Mouse (Mus musculus) CH12F3 (cell line): Measurements from ENCODE around the gene Hist1h2bf.

Experiments used
- in situ Hi-C: fragments of 300-500 bp; cut with MboI; formaldehyde crosslinking; loops from 2 replicates; pipeline ENCODE4 v1.14.3; 2020; ENCODE audit warnings: low sequenced_read_pairs

Gene Hist1h2bf

DNA sequence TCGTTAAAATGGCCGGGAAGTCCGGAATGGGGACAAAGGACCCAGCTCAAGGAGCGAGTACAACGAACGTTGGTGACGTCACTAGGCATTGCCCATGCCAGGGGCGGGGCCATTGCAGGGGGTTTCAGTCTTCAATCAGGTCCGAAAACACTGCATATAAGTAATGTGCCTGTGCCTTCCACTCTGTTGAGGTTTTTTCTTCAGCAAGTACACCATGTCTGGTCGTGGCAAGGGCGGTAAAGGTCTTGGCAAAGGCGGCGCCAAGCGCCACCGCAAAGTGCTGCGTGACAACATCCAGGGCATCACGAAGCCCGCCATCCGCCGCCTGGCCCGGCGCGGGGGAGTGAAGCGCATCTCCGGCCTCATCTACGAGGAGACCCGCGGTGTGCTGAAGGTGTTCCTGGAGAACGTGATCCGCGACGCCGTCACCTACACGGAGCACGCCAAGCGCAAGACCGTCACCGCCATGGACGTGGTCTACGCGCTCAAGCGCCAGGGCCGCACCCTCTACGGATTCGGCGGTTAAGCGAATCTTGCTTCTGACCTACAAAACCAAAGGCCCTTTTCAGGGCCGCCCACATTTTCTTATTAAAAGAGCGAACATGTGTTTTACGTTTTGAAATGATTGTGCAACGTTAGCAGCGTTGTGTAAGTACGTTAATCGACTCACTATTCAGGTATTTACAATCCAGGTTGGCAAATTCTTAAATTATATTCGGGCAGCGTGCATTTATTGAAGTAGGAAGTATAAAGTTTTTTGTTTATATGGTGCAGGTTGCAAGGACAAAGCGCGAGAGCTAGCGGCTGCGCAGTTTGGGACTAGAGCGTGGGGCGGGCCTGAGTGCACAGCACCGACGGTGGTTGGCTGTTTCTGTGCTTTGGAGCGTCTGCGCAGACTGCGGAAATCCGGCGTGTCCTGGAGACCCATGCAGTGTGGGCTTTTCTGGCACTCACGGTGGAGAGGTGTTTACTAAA lies 42.8 kb downstream of the Hist1h2bf start, which contains the start of gene Hist1h4h:
Gene Hist1h4h (plus strand): TSS at position 150 of the 975 bp plus-strand sequence.
- in situ Hi-C loops, result no loop called here

DNA sequence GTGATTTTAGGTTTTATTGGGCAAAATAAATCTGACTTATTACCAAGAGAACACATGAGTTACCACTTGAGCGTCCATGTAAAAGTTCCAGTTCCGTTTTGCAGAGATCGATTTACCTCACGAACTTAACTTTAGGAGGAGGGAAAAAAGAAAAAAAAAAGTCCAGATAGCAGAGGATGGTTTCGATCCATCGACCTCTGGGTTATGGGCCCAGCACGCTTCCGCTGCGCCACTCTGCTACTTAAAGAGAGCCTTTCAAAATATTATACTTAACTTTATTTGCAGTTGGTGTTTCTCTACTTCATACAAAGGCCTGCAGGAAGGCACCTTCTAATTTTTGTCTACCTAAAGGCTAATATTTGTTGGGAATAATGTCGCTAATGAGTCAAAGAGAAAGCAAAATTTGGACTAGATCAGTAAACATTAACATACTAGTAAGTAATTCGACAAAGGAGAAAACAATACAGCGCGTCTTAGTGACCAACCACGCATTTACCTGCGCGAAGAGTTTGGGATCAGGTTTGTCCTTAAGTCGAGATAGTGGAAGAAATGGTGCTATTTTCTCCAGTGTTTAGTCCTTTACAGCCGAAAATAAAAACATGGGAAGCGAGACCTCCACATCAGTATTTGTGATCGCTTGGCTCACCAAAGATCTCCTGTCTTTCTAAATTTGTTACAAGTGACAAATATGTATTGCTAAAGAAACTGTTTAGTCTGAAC lies 43.7 kb downstream of the Hist1h2bf start:
- in situ Hi-C loops, result no loop called here

DNA sequence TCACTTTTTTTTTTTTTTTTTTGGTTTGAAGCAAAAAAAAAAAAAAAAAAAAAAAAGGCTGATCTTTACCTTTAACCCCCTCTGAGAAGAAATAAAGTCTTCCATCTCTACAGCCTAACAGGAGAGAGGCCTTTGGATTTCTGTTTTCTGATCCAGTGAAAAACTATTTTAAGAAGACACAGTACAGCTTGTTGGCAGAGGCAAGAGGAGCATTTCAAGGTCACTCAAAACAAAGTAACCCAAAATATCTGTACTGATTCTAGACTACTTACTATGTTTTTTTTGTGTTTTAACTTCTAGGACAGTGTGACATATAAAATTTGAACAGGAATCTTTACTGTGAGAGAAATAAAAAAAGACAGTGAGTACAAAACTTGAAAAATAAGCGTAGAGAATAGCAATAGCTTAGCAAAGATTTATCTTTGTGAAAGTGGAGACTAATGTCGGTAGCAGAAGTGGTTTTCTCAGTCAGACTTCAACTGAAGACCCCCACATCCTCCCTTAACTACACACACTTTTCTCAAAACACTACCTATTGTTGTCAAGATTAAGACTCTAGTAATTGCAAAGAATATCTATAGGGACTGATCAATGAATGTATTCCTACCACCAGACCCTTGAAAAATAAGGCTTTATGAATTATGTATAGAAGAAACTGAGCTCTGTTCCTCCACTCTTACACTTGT lies 44.4 kb downstream of the Hist1h2bf start:
- in situ Hi-C loops, result loop anchor here (10.0 kb wide), 1 partner anchor 1495 kb away; the partner anchor contains the start of genes Hist1h2ah and Hist1h2bk

DNA sequence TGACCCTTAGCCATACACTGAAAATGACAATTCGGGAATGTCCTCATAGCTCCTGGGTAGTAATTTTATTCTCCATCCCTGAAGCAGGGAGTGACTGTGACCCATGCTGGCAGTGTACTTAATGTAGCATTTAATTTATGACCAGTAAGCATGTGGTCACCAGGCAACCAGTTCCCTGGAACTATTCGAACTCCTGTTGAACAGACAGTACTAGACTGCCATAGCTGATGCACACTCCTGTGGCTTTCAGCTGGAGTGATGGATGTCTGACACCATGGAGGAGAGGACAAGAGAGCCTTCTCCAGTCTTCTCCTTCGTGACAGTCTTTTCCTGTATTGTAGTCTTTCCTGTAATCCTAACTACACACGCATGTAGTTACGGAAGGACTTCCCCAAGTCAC lies 45.0 kb downstream of the Hist1h2bf start:
- in situ Hi-C loops, result loop anchor here (10.0 kb wide), 1 partner anchor 1494 kb away; the partner anchor contains the start of genes Hist1h2ah and Hist1h2bk

DNA sequence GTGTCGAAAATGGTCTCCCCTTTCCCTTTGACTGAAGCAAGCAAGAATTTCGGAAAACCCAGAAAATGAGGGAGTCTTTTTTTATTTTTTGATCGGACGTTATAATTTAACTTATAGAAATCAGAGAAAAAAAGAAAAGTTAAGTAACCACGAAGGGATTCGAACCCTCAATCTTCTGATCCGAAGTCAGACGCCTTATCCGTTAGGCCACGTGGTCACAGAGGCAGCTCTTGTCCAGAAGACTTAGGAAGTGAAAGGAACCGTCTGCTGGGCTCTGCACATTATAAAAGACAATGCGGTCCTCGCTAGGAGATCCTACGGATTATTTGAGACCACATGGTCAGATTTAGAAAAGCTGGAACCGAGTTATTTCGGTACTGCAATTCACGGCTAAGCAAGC lies 47.7 kb downstream of the Hist1h2bf start:
- in situ Hi-C loops, result loop anchor here (10.0 kb wide), 1 partner anchor 1492 kb away; the partner anchor contains the start of genes Hist1h2ah and Hist1h2bk

DNA sequence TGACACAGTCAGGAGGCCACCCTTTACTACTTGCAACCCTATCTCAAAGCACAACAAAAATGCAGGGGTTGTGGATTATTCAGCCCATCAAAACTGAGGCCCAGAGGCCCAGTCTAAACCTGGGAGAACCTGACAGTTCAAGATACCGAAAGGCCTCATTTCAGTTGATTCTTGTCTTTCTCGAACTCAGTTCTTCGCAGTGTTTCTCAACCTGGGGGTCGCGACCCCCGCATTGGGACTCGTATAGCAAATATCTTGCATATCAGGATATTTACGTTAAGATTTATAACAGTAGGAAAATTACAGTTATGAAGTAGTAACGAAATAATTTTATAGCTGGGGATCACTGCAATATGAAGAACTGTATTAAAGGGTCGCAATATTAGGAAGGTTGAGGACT lies 48.1 kb downstream of the Hist1h2bf start:
- in situ Hi-C loops, result loop anchor here (10.0 kb wide), 1 partner anchor 1491 kb away; the partner anchor contains the start of genes Hist1h2ah and Hist1h2bk

DNA sequence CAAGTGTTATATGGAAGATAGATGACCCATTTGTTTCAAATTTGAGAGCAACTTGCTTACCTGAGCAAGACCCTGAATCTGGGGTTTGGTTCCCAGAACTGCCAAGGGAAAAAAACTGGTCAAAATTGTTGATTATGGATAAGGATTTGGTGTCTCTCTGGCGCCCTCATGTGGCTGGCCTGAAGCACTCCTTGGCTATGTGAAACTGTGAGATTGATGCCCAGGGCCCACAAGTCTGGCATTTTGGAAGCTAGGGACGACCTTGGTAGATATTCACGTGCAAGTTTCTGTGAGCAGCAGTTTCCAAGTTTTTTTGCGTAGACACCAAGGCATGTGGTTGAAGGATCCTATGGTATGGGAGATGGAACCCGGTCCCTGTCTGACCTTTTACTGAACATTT lies 49.3 kb downstream of the Hist1h2bf start:
- in situ Hi-C loops, result loop anchor here (10.0 to 25.0 kb wide), 2 partner anchors 1490 to 1587 kb away; partner anchors contain the start of genes Hist1h2ah, Hist1h2bk and Zfp184

DNA sequence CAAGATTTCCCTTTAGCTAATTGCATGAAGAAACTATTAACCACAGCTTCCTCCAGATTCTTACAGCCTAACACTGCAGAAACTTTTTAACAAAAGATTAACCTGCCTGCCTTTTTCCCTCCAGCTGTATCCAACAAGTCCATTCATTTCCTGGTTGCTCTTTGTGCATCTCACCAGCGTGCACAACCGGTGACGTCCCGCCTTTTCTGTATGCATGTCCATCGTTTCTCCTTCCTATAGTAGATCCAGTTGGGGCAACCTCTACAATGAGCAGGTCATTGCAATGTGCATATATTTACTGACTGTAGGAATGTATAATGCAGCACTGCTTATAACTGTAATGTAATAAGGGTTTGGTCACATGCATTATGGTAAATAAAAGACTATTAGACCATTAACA lies 50.0 kb downstream of the Hist1h2bf start:
- in situ Hi-C loops, result loop anchor here (10.0 to 25.0 kb wide), 2 partner anchors 1489 to 1587 kb away; partner anchors contain the start of genes Hist1h2ah, Hist1h2bk and Zfp184
